Comparison of ENCODE assay signal across 18 mouse cellular contexts in the genomic region with DNA sequence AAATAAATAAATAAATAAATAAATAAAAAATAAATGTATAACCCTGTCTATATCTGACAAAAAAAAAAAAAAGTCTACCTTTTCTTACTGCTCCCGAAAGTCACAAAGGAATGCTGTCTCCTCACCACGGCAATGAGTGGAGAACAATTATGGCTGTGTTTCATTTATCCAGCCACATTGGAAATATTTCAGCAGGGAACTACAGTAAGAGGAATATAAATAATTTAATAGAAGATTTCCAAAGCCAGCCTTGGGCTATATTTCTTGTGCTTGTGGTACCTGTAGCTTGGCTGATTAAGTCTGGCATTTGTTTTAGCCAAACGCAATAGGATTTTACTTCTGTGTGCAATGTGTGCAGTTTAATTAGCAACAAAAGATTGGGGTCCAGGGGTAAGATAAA.
"Had no signal": no experiment of that assay in that cellular context is flagged by ENCODE, and none has a peak within 500 bp of the region (broad histone marks: within the 10 kb centered on the region; RNA-seq: fewer than 3 reads in every experiment).

No protein-coding gene starts in this region.

- H3K27ac ChIP-seq: liver, embryonic 12.5 days; liver, embryonic 14.5 days; midbrain, embryonic 12.5 days; neural tube, embryonic 13.5 days; neural tube, embryonic 15.5 days had no signal

- H3K4me3 ChIP-seq: liver, embryonic 12.5 days; midbrain, embryonic 12.5 days; myocyte; neural tube, embryonic 13.5 days; neural tube, embryonic 15.5 days had no signal

- H3K36me3 ChIP-seq: liver, embryonic 12.5 days; midbrain, embryonic 12.5 days; neural tube, embryonic 13.5 days; neural tube, embryonic 15.5 days had no signal

- H3K9ac ChIP-seq: liver, embryonic 12.5 days; liver, embryonic 14.5 days; lung, embryonic 14.5 days; midbrain, embryonic 12.5 days; neural tube, embryonic 13.5 days; neural tube, embryonic 15.5 days had no signal

- H3K4me1 ChIP-seq: liver, embryonic 12.5 days; midbrain, embryonic 12.5 days; neural tube, embryonic 13.5 days; neural tube, embryonic 15.5 days had no signal

- ATAC-seq: liver, embryonic 12.5 days had no signal

- DNase-seq: lung, adult 18-20 months; lung, embryonic 14.5 days; lung, postnatal 10 days; lung, postnatal 4 days; retina, postnatal 1 day; right cerebral cortex, adult 18-20 months; right cerebral cortex, postnatal 25 days; right cerebral cortex, postnatal 4 days; spleen, adult 18-20 months; thymus, adult 18-20 months; thymus, postnatal 14 days; thymus, postnatal 36 days had no signal

- H3K27me3 ChIP-seq: liver, embryonic 12.5 days; midbrain, embryonic 12.5 days; neural tube, embryonic 13.5 days; neural tube, embryonic 15.5 days had no signal

- H3K9me3 ChIP-seq: liver, embryonic 12.5 days; midbrain, embryonic 12.5 days; neural tube, embryonic 13.5 days; neural tube, embryonic 15.5 days had no signal

- H3K4me2 ChIP-seq: liver, embryonic 12.5 days; lung, embryonic 14.5 days; midbrain, embryonic 12.5 days; neural tube, embryonic 13.5 days; neural tube, embryonic 15.5 days had no signal
